Mouse (Mus musculus) heart, embryonic 14.5 days (tissue): Measurements from ENCODE around the gene Grik4. TPM values are rescaled to one million over a fixed set of nuclear protein-coding genes. Genes with fewer than 3 reads are reported as not detected.

Experiments used
- ATAC-seq: fragments of 200-750 bp; cut with Nextera tagmentation; 2 replicates; pipeline ENCODE4 v1.8.0; 2017; ENCODE audit warnings: low read depth, moderate TSS enrichment; ENCODE audit not compliant: insufficient number of reproducible peaks, insufficient read depth, low FRiP score
- H3K27ac ChIP-seq, 2 experiments: fragments of 200-500 bp in 1 of 2; fragments of 300-500 bp in 1 of 2; sonication (generic) in 1 of 2; replicated peaks in 1 of 2; 2 replicates each; pipeline ENCODE4 v1.5.1; 2012 to 2014; ENCODE audit warnings: low read depth in 2 of 2, low read length in 2 of 2, control low read depth in 1 of 2, mild to moderate bottlenecking in 1 of 2, mixed read lengths in 1 of 2; ENCODE audit not compliant: control insufficient read depth in 1 of 2, insufficient read depth in 1 of 2
- H3K27me3 ChIP-seq: fragments of 300-500 bp; sonication (generic); 2 replicates; pipeline ENCODE4 v1.6.1; 2014; ENCODE audit warnings: mild to moderate bottlenecking, low read length, control low read depth; ENCODE audit not compliant: control insufficient read depth, insufficient read depth
- H3K36me3 ChIP-seq: fragments of 300-500 bp; sonication (generic); 2 replicates; pipeline ENCODE4 v1.6.1; 2014; ENCODE audit warnings: mild to moderate bottlenecking, control low read depth, low read length, mixed read lengths; ENCODE audit not compliant: control insufficient read depth, insufficient read depth
- H3K4me1 ChIP-seq, 2 experiments: fragments of 200-500 bp in 1 of 2; fragments of 300-500 bp in 1 of 2; sonication (generic) in 1 of 2; 2 replicates each; pipeline ENCODE4 v1.6.1; 2012 to 2014; ENCODE audit warnings: low read length in 2 of 2, control low read depth in 1 of 2, mixed read lengths in 1 of 2; ENCODE audit not compliant: control insufficient read depth in 2 of 2, insufficient read depth in 2 of 2
- H3K4me2 ChIP-seq: fragments of 300-500 bp; sonication (generic); 2 replicates; pipeline ENCODE4 v1.6.1; 2014; ENCODE audit warnings: mild to moderate bottlenecking, low read length
- H3K4me3 ChIP-seq, 2 experiments: fragments of 200-500 bp in 1 of 2; fragments of 300-500 bp in 1 of 2; sonication (generic) in 1 of 2; 2 replicates each; pipeline ENCODE4 v1.5.1; 2012 to 2014; ENCODE audit warnings: low read length in 2 of 2, mild to moderate bottlenecking in 2 of 2, control low read depth in 1 of 2, low read depth in 1 of 2, moderate library complexity in 1 of 2; ENCODE audit not compliant: control insufficient read depth in 1 of 2, insufficient read depth in 1 of 2
- H3K9ac ChIP-seq: fragments of 300-500 bp; sonication (generic); 2 replicates; pipeline ENCODE4 v1.6.1; 2014; ENCODE audit warnings: mild to moderate bottlenecking, low read length
- H3K9me3 ChIP-seq: fragments of 300-500 bp; sonication (generic); 2 replicates; pipeline ENCODE4 v1.6.1; 2016; ENCODE audit warnings: low read length, control low read depth; ENCODE audit not compliant: control insufficient read depth
- WGBS: fragments of 180-500 bp; shearing (Covaris S2); extraction: QIAGEN DNeasy Blood & Tissue Kit; methylation state at CpG from one replicate; pipeline ENCODE4 v1.1.7; 2014; 5-methylcytosine and 5-hydroxymethylcytosine counted together
- polyA plus RNA-seq: library from polyadenylated mRNA; unstranded; fragments of >200 nt; fragmentation: Nextera tagmentation; extraction: Ambion mirVana; gene quantifications from 2 replicates; pipeline ENCODE4 v1.2.1, GENCODE M21; 2014

Gene Grik4
- polyA plus RNA-seq, 1 experiment from 2014 or later, result 0.09 TPM

GRCm38 (mm10) chr9:42927498-42927897 is 16.8 kb downstream of the Grik4 start:
- 0 out of 2 replicates have a peak overlapping the region, but pooled peaks have one; percentile 26 for H3K4me2 ChIP-seq
- 51% methylated on average over 10 of the region's 10 CpGs for WGBS
- no peak overlapping the region for H3K4me3 ChIP-seq
- H3K9me3 ChIP-seq, result no peaks in the 10 kb centered on the region
- no peak overlapping the region for H3K27ac ChIP-seq
- no peaks in the 10 kb centered on the region for H3K36me3 ChIP-seq
- peaks cover 12% of the 10 kb centered on the region for H3K27me3 ChIP-seq
- peaks cover 0 to 5% of the 10 kb centered on the region in 2 experiments; a peak in 1 of 4 replicates for H3K4me1 ChIP-seq
- no peak overlapping the region for H3K9ac ChIP-seq
- ATAC-seq, result no peak

GRCm38 (mm10) chr9:42926564-42926963 is 17.7 kb downstream of the Grik4 start:
- Histone ChIP-seq H3K9me3 (no peaks in the 10 kb centered on the region), H3K9ac (no peak overlapping the region), H3K36me3 (no peaks in the 10 kb centered on the region), H3K4me3 (no peak overlapping the region), H3K27me3 (peaks cover 4% of the 10 kb centered on the region; the same call in 1 of the 2 replicates), H3K4me2 (no peak overlapping the region), H3K27ac (no peak overlapping the region), H3K4me1 (peaks cover 0 to 5% of the 10 kb centered on the region in 2 experiments; a peak in 1 of 4 replicates)
- WGBS, result 83% methylated on average over 6 of the region's 6 CpGs
- ATAC-seq, result no peak

GRCm38 (mm10) chr9:42921830-42922229 is 22.5 kb downstream of the Grik4 start:
- Histone ChIP-seq H3K4me3 (no peak overlapping the region), H3K27me3 (peaks cover 3% of the 10 kb centered on the region; the same call in 1 of the 2 replicates), H3K36me3 (no peaks in the 10 kb centered on the region), H3K4me2 (no peak overlapping the region), H3K9me3 (no peaks in the 10 kb centered on the region), H3K9ac (no peak overlapping the region), H3K4me1 (no peaks in the 10 kb centered on the region; a peak in 1 of 4 replicates), H3K27ac (no peak overlapping the region)
- no peak for ATAC-seq
- whole genome bisulfite sequencing, result 65% methylated on average over 4 of the region's 4 CpGs

- H3K27me3 ChIP-seq, result peaks cover 12% of the 10 kb centered on the region; the same call in 1 of the 2 replicates
- WGBS, result 40% methylated on average over 7 of the region's 7 CpGs
- no peak overlapping the region for H3K9ac ChIP-seq
- no peak for ATAC-seq
- no peak overlapping the region for H3K4me2 ChIP-seq
- H3K36me3 ChIP-seq, result no peaks in the 10 kb centered on the region
- H3K4me3 ChIP-seq, result no peak overlapping the region
- no peak overlapping the region for H3K27ac ChIP-seq
- no peaks in the 10 kb centered on the region for H3K9me3 ChIP-seq
- H3K4me1 ChIP-seq, result no peaks in the 10 kb centered on the region
These were observed 24.1 kb downstream of the Grik4 start for GRCm38 (mm10) chr9:42920190-42920589.

GRCm38 (mm10) chr9:42917911-42918310 is 26.4 kb downstream of the Grik4 start:
- H3K4me1 ChIP-seq, result no peaks in the 10 kb centered on the region
- ATAC-seq, result no peak
- no peaks in the 10 kb centered on the region for H3K36me3 ChIP-seq
- no peak overlapping the region for H3K4me2 ChIP-seq
- no peak overlapping the region for H3K9ac ChIP-seq
- no peak overlapping the region for H3K27ac ChIP-seq
- peaks cover 13% of the 10 kb centered on the region; the same call in 1 of the 2 replicates for H3K27me3 ChIP-seq
- no peak overlapping the region for H3K4me3 ChIP-seq
- H3K9me3 ChIP-seq, result no peaks in the 10 kb centered on the region
- WGBS, result 82% methylated on average over 7 of the region's 7 CpGs

- Histone ChIP-seq H3K27ac (no peak overlapping the region), H3K4me3 (no peak overlapping the region), H3K27me3 (peaks cover 17% of the 10 kb centered on the region; the same call in 1 of the 2 replicates), H3K9me3 (no peaks in the 10 kb centered on the region), H3K36me3 (no peaks in the 10 kb centered on the region), H3K4me2 (no peak overlapping the region), H3K4me1 (peaks cover 3% of the 10 kb centered on the region in 2 experiments; a peak in 3 of 4 replicates), H3K9ac (no peak overlapping the region)
- ATAC-seq, result no peak
- 62% methylated on average over 2 of the region's 2 CpGs for WGBS
These were observed 31.1 kb downstream of the Grik4 start for GRCm38 (mm10) chr9:42913201-42913600.

- no peak for ATAC-seq
- H3K36me3 ChIP-seq, result no peaks in the 10 kb centered on the region
- H3K4me2 ChIP-seq, result no peak overlapping the region
- no peak overlapping the region for H3K9ac ChIP-seq
- peak overlapping the region; percentile 24 to 26; a peak in 2 of 4 replicates for H3K27ac ChIP-seq
- H3K4me3 ChIP-seq, result no peak overlapping the region
- 33% methylated on average over 8 of the region's 8 CpGs for WGBS
- peaks cover 8 to 11% of the 10 kb centered on the region in 2 experiments; a peak in 3 of 4 replicates for H3K4me1 ChIP-seq
- H3K9me3 ChIP-seq, result no peaks in the 10 kb centered on the region
- H3K27me3 ChIP-seq, result peaks cover 5% of the 10 kb centered on the region; the same call in 1 of the 2 replicates
These were observed 35.5 kb downstream of the Grik4 start for GRCm38 (mm10) chr9:42908657-42909313.
